Mouse (Mus musculus): ENCODE measurements around the gene Khk. TPM values are rescaled to one million over a fixed set of nuclear protein-coding genes. Genes with fewer than 3 reads are reported as not detected.

Gene Khk
- polyA plus RNA-seq, 1 experiment from 2014 or later = 7.1 TPM

GRCm38 (mm10) chr5:30968416-30968815, 47.2 kb downstream of the Khk start, which contains the start of gene Tcf23:
TSS of gene Tcf23 (plus strand) at chr5:30968662.
- Histone ChIP-seq H3K27ac (no peak within 1 kb of the TSS), H3K36me3 (no peaks in the 10 kb centered on the region), H3K4me3 (no peak within 1 kb of the TSS), H3K9me3 (replicated peaks) (no peaks in the 10 kb centered on the region), H3K4me1 (peaks cover 2% of the 10 kb centered on the region; the same call in 1 of the 2 replicates), H3K27me3 (ENCODE audit: low read depth, poor library complexity, severe bottlenecking) (0 out of 2 replicates have a peak, but pooled peaks cover 2% of the 10 kb centered on the region)
- 79% methylated on average over 8 of the region's 8 CpGs for WGBS
- DNase-seq (ENCODE audit: low spot score) = no peak

- H3K4me3 ChIP-seq = no peak overlapping the region
- no peaks in the 10 kb centered on the region for H3K36me3 ChIP-seq
- no peak for DNase-seq (ENCODE audit: low spot score)
- WGBS = 83% methylated on average over 2 of the region's 2 CpGs
- no peak overlapping the region for H3K27ac ChIP-seq
- 0 out of 2 replicates have a peak, but pooled peaks cover 2% of the 10 kb centered on the region for H3K27me3 ChIP-seq (ENCODE audit: low read depth, poor library complexity, severe bottlenecking)
- no peaks in the 10 kb centered on the region for H3K9me3 ChIP-seq (replicated peaks)
- H3K4me1 ChIP-seq = peaks cover 12% of the 10 kb centered on the region
Observed at GRCm38 (mm10) chr5:30969440-30969839, 48.2 kb downstream of the Khk start.

GRCm38 (mm10) chr5:30974870-30975656, 53.8 kb downstream of the Khk start:
- H3K9me3 ChIP-seq (replicated peaks) = no peaks in the 10 kb centered on the region
- H3K36me3 ChIP-seq = no peaks in the 10 kb centered on the region
- no peak overlapping the region for H3K27ac ChIP-seq
- 0 out of 2 replicates have a peak, but pooled peaks cover 2% of the 10 kb centered on the region for H3K27me3 ChIP-seq (ENCODE audit: low read depth, poor library complexity, severe bottlenecking)
- H3K4me3 ChIP-seq = no peak overlapping the region
- peaks cover 21% of the 10 kb centered on the region for H3K4me1 ChIP-seq
- WGBS = 70% methylated on average over 9 of the region's 9 CpGs
- DNase-seq (ENCODE audit: low spot score) = no peak

Other genes with a start within 250 kb of the Khk start
- gene Dpysl5, start 209.9 kb upstream of the Khk start, polyA plus RNA-seq (2016; fragmentation: Nextera tagmentation; extraction: Ambion mirVana) = 4.3 and 4.9 TPM in 2 replicates
- gene Mapre3, start 106.8 kb upstream of the Khk start, polyA plus RNA-seq (2016; fragmentation: Nextera tagmentation; extraction: Ambion mirVana) = 12.2 and 17.0 TPM in 2 replicates
- 68.7 and 82.4 TPM in 2 replicates for gene Tmem214, start 53.4 kb upstream of the Khk start, polyA plus RNA-seq (2016; fragmentation: Nextera tagmentation; extraction: Ambion mirVana)
- 20.4 and 29.9 TPM in 2 replicates for gene Agbl5, start 32.7 kb upstream of the Khk start, polyA plus RNA-seq (2016; fragmentation: Nextera tagmentation; extraction: Ambion mirVana)
- gene Ost4, start 13.6 kb upstream of the Khk start, polyA plus RNA-seq (2016; fragmentation: Nextera tagmentation; extraction: Ambion mirVana) = 403 and 414 TPM in 2 replicates
- gene Emilin1, start 8.0 kb upstream of the Khk start, polyA plus RNA-seq (2016; fragmentation: Nextera tagmentation; extraction: Ambion mirVana) = 202 and 241 TPM in 2 replicates
- 1.0 and 2.5 TPM in 2 replicates for gene Cgref1, start 24.2 kb downstream of the Khk start, polyA plus RNA-seq (2016; fragmentation: Nextera tagmentation; extraction: Ambion mirVana)
- gene Preb, start 38.9 kb downstream of the Khk start, polyA plus RNA-seq (2016; fragmentation: Nextera tagmentation; extraction: Ambion mirVana) = 139 and 142 TPM in 2 replicates
- gene Tcf23, start 47.2 kb downstream of the Khk start, polyA plus RNA-seq (2016; fragmentation: Nextera tagmentation; extraction: Ambion mirVana) = not detected in 2 replicates
- gene Atraid, start 126.9 kb downstream of the Khk start, polyA plus RNA-seq (2016; fragmentation: Nextera tagmentation; extraction: Ambion mirVana) = 51.8 and 69.7 TPM in 2 replicates
- gene Slc5a6, start 127.5 kb downstream of the Khk start, polyA plus RNA-seq (2016; fragmentation: Nextera tagmentation; extraction: Ambion mirVana) = 10.4 and 10.8 TPM in 2 replicates
- gene Cad, start 133.3 kb downstream of the Khk start, polyA plus RNA-seq (2016; fragmentation: Nextera tagmentation; extraction: Ambion mirVana) = 63.1 and 71.3 TPM in 2 replicates
- not detected in 2 replicates for gene Dnajc5g, start 184.9 kb downstream of the Khk start, polyA plus RNA-seq (2016; fragmentation: Nextera tagmentation; extraction: Ambion mirVana)
- gene Slc30a3, start 186.8 kb downstream of the Khk start, polyA plus RNA-seq (2016; fragmentation: Nextera tagmentation; extraction: Ambion mirVana) = 0.24 and 0.26 TPM in 2 replicates
- gene Trim54, start 195.3 kb downstream of the Khk start, polyA plus RNA-seq (2016; fragmentation: Nextera tagmentation; extraction: Ambion mirVana) = 0.23 TPM in 1 of 2 replicates, not detected in the other
- gene Ucn, start 217.4 kb downstream of the Khk start, polyA plus RNA-seq (2016; fragmentation: Nextera tagmentation; extraction: Ambion mirVana) = not detected in 2 replicates
- 54.2 and 66.0 TPM in 2 replicates for gene Mpv17, start 232.8 kb downstream of the Khk start, polyA plus RNA-seq (2016; fragmentation: Nextera tagmentation; extraction: Ambion mirVana)